Mouse (Mus musculus): ENCODE results near the gene Prune2. TPM values are rescaled to one million over a fixed set of nuclear protein-coding genes. Genes with fewer than 3 reads are reported as not detected.

The Prune2 gene
- polyA plus RNA-seq, 1 experiment, result 10.9 TPM

GRCm38 (mm10) chr19:17030276-17030675, 74.4 kb downstream of the Prune2 start:
- TF ChIP-seq CTCF (IDR thresholded peaks at IDR 0.05; ENCODE audit: low read depth, low read length), result peak; percentile 17
- TF ChIP-seq EP300 (IDR thresholded peaks at IDR 0.05; ENCODE audit: insufficient read depth, low read depth, low read length), result no peak
- TF ChIP-seq POLR2A (IDR thresholded peaks at IDR 0.05; ENCODE audit: insufficient read depth, low read length), result no peak
- H3K36me3 ChIP-seq (ENCODE audit: control insufficient read depth, insufficient read depth, low read length, poor library complexity, severe bottlenecking), result no peaks in the 10 kb centered on the region
- H3K4me1 ChIP-seq (ENCODE audit: control insufficient read depth, insufficient read depth, low read length), result no peaks in the 10 kb centered on the region
- no peaks in the 10 kb centered on the region for H3K9me3 ChIP-seq (replicated peaks; ENCODE audit: control insufficient read depth, insufficient read depth, low read length, poor library complexity, severe bottlenecking)
- H3K9ac ChIP-seq (ENCODE audit: low read depth, poor library complexity, severe bottlenecking), result no peak overlapping the region
- no peak overlapping the region for H3K4me3 ChIP-seq (ENCODE audit: low read depth, low read length)
- no peaks in the 10 kb centered on the region for H3K27me3 ChIP-seq (ENCODE audit: control insufficient read depth, insufficient read depth, low read length, poor library complexity, severe bottlenecking)
- H3K27ac ChIP-seq (ENCODE audit: insufficient read depth, low read length), result no peak overlapping the region

- Histone ChIP-seq H3K27me3 (ENCODE audit: control insufficient read depth, insufficient read depth, low read length, poor library complexity, severe bottlenecking) (no peaks in the 10 kb centered on the region), H3K27ac (ENCODE audit: insufficient read depth, low read length) (no peak overlapping the region), H3K9me3 (replicated peaks; ENCODE audit: control insufficient read depth, insufficient read depth, low read length, poor library complexity, severe bottlenecking) (no peaks in the 10 kb centered on the region), H3K9ac (ENCODE audit: low read depth, poor library complexity, severe bottlenecking) (no peak overlapping the region), H3K4me3 (ENCODE audit: low read depth, low read length) (no peak overlapping the region), H3K36me3 (ENCODE audit: control insufficient read depth, insufficient read depth, low read length, poor library complexity, severe bottlenecking) (no peaks in the 10 kb centered on the region), H3K4me1 (ENCODE audit: control insufficient read depth, insufficient read depth, low read length) (no peaks in the 10 kb centered on the region)
- TF ChIP-seq EP300 (IDR thresholded peaks at IDR 0.05; ENCODE audit: insufficient read depth, low read depth, low read length), result no peak
- no peak for TF ChIP-seq POLR2A (IDR thresholded peaks at IDR 0.05; ENCODE audit: insufficient read depth, low read length)
- TF ChIP-seq CTCF (IDR thresholded peaks at IDR 0.05; ENCODE audit: low read depth, low read length), result no peak
Measured at GRCm38 (mm10) chr19:17032314-17032713, 76.4 kb downstream of the Prune2 start.

GRCm38 (mm10) chr19:17046961-17047360, 91.0 kb downstream of the Prune2 start:
- Histone ChIP-seq H3K4me1 (ENCODE audit: control insufficient read depth, insufficient read depth, low read length) (no peaks in the 10 kb centered on the region), H3K27ac (ENCODE audit: insufficient read depth, low read length) (no peak overlapping the region), H3K4me3 (ENCODE audit: low read depth, low read length) (no peak overlapping the region), H3K36me3 (ENCODE audit: control insufficient read depth, insufficient read depth, low read length, poor library complexity, severe bottlenecking) (no peaks in the 10 kb centered on the region), H3K9me3 (replicated peaks; ENCODE audit: control insufficient read depth, insufficient read depth, low read length, poor library complexity, severe bottlenecking) (no peaks in the 10 kb centered on the region), H3K27me3 (ENCODE audit: control insufficient read depth, insufficient read depth, low read length, poor library complexity, severe bottlenecking) (no peaks in the 10 kb centered on the region), H3K9ac (ENCODE audit: low read depth, poor library complexity, severe bottlenecking) (no peak overlapping the region)
- TF ChIP-seq EP300 (IDR thresholded peaks at IDR 0.05; ENCODE audit: insufficient read depth, low read depth, low read length), result peak; percentile 51; the same call in 1 of the 2 replicates
- TF ChIP-seq CTCF (IDR thresholded peaks at IDR 0.05; ENCODE audit: low read depth, low read length), result no peak
- TF ChIP-seq POLR2A (IDR thresholded peaks at IDR 0.05; ENCODE audit: insufficient read depth, low read length), result no peak

GRCm38 (mm10) chr19:17055892-17056291, 100.0 kb downstream of the Prune2 start:
- no peaks in the 10 kb centered on the region for H3K4me1 ChIP-seq (ENCODE audit: control insufficient read depth, insufficient read depth, low read length)
- no peak overlapping the region for H3K9ac ChIP-seq (ENCODE audit: low read depth, poor library complexity, severe bottlenecking)
- H3K27ac ChIP-seq (ENCODE audit: insufficient read depth, low read length), result no peak overlapping the region
- no peaks in the 10 kb centered on the region for H3K9me3 ChIP-seq (replicated peaks; ENCODE audit: control insufficient read depth, insufficient read depth, low read length, poor library complexity, severe bottlenecking)
- H3K4me3 ChIP-seq (ENCODE audit: low read depth, low read length), result no peak overlapping the region
- H3K27me3 ChIP-seq (ENCODE audit: control insufficient read depth, insufficient read depth, low read length, poor library complexity, severe bottlenecking), result no peaks in the 10 kb centered on the region
- TF ChIP-seq CTCF (IDR thresholded peaks at IDR 0.05; ENCODE audit: low read depth, low read length) (no peak), EP300 (IDR thresholded peaks at IDR 0.05; ENCODE audit: insufficient read depth, low read depth, low read length) (no peak), POLR2A (IDR thresholded peaks at IDR 0.05; ENCODE audit: insufficient read depth, low read length) (no peak)
- H3K36me3 ChIP-seq (ENCODE audit: control insufficient read depth, insufficient read depth, low read length, poor library complexity, severe bottlenecking), result no peaks in the 10 kb centered on the region

GRCm38 (mm10) chr19:17060106-17060505, 104.2 kb downstream of the Prune2 start:
- Histone ChIP-seq H3K36me3 (ENCODE audit: control insufficient read depth, insufficient read depth, low read length, poor library complexity, severe bottlenecking) (no peaks in the 10 kb centered on the region), H3K27me3 (ENCODE audit: control insufficient read depth, insufficient read depth, low read length, poor library complexity, severe bottlenecking) (no peaks in the 10 kb centered on the region), H3K9me3 (replicated peaks; ENCODE audit: control insufficient read depth, insufficient read depth, low read length, poor library complexity, severe bottlenecking) (no peaks in the 10 kb centered on the region), H3K9ac (ENCODE audit: low read depth, poor library complexity, severe bottlenecking) (no peak overlapping the region), H3K27ac (ENCODE audit: insufficient read depth, low read length) (no peak overlapping the region), H3K4me3 (ENCODE audit: low read depth, low read length) (no peak overlapping the region), H3K4me1 (ENCODE audit: control insufficient read depth, insufficient read depth, low read length) (no peaks in the 10 kb centered on the region)
- TF ChIP-seq EP300 (IDR thresholded peaks at IDR 0.05; ENCODE audit: insufficient read depth, low read depth, low read length) (no peak), CTCF (IDR thresholded peaks at IDR 0.05; ENCODE audit: low read depth, low read length) (no peak), POLR2A (IDR thresholded peaks at IDR 0.05; ENCODE audit: insufficient read depth, low read length) (no peak)

- no peaks in the 10 kb centered on the region for H3K9me3 ChIP-seq (replicated peaks; ENCODE audit: control insufficient read depth, insufficient read depth, low read length, poor library complexity, severe bottlenecking)
- H3K4me1 ChIP-seq (ENCODE audit: control insufficient read depth, insufficient read depth, low read length), result no peaks in the 10 kb centered on the region
- no peak overlapping the region for H3K27ac ChIP-seq (ENCODE audit: insufficient read depth, low read length)
- no peak for TF ChIP-seq POLR2A (IDR thresholded peaks at IDR 0.05; ENCODE audit: insufficient read depth, low read length)
- no peaks in the 10 kb centered on the region for H3K36me3 ChIP-seq (ENCODE audit: control insufficient read depth, insufficient read depth, low read length, poor library complexity, severe bottlenecking)
- no peaks in the 10 kb centered on the region for H3K27me3 ChIP-seq (ENCODE audit: control insufficient read depth, insufficient read depth, low read length, poor library complexity, severe bottlenecking)
- H3K4me3 ChIP-seq (ENCODE audit: low read depth, low read length), result no peak overlapping the region
- no peak overlapping the region for H3K9ac ChIP-seq (ENCODE audit: low read depth, poor library complexity, severe bottlenecking)
Measured at GRCm38 (mm10) chr19:17064421-17064820, 108.5 kb downstream of the Prune2 start.
